Mouse (Mus musculus): ENCODE results near the gene Plcb1.

The Plcb1 gene

GRCm38 (mm10) chr2:135071349-135071748 is 285.5 kb downstream of the Plcb1 start:
- DNase-seq (ENCODE audit: low spot score) = no peak

DNA sequence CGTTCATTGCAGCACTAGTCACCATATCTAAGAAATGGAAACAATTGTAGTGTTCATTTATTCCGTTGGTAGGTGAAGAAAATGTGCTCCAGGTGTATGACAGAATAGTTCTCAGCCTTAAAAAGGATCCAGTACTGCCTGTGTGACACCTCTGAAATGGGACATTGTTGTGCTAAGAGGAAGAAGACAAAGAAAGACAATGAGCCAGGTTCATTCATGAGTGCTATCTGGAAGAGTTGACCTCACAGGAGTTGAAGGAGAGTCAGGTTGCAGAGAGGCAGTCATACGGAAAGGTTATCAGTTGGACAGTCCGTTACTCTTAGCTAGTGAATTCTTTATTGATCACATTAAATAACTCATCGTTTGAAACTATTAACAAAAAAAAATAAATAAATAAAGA is 286.6 kb downstream of the Plcb1 start:
- no peak for DNase-seq (ENCODE audit: low spot score)

- DNase-seq (ENCODE audit: low spot score) = no peak
These were observed 287.1 kb downstream of the Plcb1 start for GRCm38 (mm10) chr2:135073014-135073413.

- no peak for DNase-seq (ENCODE audit: low spot score)
These were observed 289.5 kb downstream of the Plcb1 start for GRCm38 (mm10) chr2:135075375-135075774.

- DNase-seq (ENCODE audit: low spot score) = no peak
These were observed 306.8 kb downstream of the Plcb1 start for GRCm38 (mm10) chr2:135092588-135093162.

DNA sequence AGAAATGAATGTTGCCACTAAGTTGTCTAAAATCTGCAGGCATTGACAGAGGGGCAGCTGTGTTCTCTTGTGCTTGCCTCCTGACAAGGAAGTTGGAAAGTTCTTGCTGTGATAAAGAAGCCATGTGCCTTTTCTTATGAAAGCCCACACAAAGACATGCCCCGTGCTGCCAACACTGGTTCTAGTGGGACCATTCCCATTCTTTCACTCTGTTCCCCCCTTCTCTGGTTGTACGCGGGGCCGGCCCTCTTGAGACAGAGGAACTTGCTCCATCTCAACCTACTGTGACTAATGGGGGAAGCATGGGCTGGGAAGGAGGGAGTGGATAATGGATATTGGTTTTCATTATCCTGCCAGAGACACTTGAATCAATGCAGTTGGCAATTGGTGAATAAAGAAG is 315.4 kb downstream of the Plcb1 start:
- no peak for DNase-seq (ENCODE audit: low spot score)

GRCm38 (mm10) chr2:135101943-135102342 is 316.1 kb downstream of the Plcb1 start:
- DNase-seq (ENCODE audit: low spot score) = no peak

- no peak for DNase-seq (ENCODE audit: low spot score)
These were observed 320.8 kb downstream of the Plcb1 start for GRCm38 (mm10) chr2:135106649-135107048.

DNA sequence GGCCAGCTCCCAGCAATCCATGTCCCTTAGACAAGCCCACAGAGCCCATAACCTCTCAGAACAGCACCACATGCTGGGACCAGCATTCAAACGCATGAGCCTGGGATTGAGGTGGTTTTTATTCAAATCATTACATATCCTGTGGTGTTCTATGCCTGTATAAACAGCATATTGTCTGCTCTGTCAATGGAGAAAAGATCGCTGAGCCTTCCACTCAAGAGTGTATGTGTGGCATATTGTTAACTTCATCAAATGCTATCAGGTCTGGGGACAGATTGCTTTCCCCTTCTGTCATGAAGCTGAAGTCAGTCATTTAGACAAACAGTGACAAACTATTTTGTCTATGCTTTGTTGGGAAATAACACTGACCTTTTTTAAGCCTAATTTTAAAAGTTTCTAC is 322.7 kb downstream of the Plcb1 start:
- no peak for DNase-seq (ENCODE audit: low spot score)

DNA sequence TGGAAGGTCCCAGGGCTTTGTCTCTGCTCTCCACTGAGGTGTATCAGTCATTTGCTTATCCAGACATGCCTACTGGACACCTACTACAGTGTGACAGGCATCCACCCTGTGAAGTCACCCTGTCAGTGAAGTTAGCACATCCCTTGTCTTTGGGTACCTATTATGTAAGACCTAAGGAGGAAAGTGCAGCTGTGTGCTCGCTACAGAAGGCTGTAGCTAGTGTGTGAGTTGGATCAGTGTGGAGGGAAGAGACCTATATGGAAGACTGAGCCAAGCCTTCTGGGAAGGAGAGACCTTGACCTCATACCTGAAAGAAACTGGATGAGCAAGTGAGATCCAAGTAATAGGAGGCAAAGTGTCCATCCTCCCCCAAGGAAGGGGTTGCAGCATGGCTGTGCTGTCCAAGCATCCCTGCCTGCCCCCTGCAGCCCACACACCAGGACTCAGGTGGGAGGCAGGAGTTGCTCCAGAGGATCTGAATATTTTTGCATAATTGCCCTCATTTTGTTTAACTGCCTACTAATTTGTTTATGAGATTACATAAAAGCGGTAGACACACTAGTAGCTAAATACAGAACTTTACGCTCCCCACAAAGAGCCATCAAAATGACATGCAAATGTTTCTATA is 328.7 kb downstream of the Plcb1 start:
- DNase-seq (ENCODE audit: low spot score) = no peak

DNA sequence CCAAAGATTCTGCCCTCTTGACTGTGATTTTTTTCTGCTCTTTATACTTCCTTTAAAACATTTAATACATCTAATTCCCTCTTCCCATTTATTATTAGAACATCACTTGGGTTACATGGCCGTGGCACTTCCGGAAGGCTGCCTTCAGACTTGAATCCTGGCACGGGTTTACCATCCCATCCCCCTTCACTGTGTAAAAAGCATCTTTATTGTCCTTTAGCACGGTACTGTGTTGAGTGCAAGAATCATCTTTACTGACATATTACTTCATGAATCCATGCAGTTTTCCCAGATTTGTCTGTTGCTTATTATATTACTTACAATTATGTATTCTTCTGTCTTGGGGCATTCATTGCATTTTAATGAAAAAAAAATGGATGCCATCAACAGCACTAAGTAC is 337.2 kb downstream of the Plcb1 start:
- DNase-seq (ENCODE audit: low spot score) = no peak

GRCm38 (mm10) chr2:135123695-135124343 is 338.0 kb downstream of the Plcb1 start:
- no peak for DNase-seq (ENCODE audit: low spot score)

DNA sequence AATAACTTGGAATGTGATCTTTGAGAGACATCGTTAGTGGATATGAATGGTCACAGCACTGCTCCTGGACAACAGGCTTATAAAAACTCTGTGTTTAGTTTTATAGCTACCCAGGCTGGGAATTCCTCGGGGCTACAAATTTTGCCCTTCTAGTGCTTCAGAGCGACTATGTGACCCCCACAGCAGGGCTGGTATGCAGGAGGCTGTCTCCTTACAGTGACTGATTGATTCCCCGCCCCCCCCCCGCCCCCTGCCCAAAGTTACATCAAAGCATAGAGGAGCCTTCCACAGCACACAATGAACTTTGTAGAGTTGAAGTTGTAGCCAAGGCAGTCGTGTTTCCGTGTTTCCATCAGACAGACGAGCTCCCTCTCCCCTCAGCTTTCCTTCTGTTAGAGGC is 354.7 kb downstream of the Plcb1 start:
- no peak for DNase-seq (ENCODE audit: low spot score)

- DNase-seq (ENCODE audit: low spot score) = no peak
These were observed 366.4 kb downstream of the Plcb1 start for GRCm38 (mm10) chr2:135152289-135152688.

GRCm38 (mm10) chr2:135153248-135153647 is 367.4 kb downstream of the Plcb1 start:
- DNase-seq (ENCODE audit: low spot score) = no peak

GRCm38 (mm10) chr2:135156055-135156454 is 370.2 kb downstream of the Plcb1 start:
- DNase-seq (ENCODE audit: low spot score) = no peak

DNA sequence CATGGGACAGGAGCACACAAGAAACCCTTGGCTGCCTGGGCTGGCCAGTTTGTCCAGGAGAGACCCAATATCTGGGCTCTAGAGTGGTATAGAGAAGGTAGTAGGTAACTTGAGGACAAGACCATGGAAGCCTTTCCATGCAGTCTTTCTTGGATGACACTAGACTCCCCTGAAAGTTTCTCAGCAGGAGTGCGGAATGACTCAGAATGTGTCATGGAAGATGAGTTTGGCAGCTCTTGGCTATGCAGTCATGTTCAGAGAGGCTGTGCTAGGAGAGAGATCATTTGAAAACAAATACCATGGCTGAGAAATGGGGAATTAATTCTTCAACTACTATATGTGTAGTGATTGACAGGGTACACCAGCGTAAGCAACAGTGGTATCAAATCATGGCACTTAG is 372.1 kb downstream of the Plcb1 start:
- DNase-seq (ENCODE audit: low spot score) = no peak

GRCm38 (mm10) chr2:135161673-135162072 is 375.8 kb downstream of the Plcb1 start:
- no peak for DNase-seq (ENCODE audit: low spot score)

DNA sequence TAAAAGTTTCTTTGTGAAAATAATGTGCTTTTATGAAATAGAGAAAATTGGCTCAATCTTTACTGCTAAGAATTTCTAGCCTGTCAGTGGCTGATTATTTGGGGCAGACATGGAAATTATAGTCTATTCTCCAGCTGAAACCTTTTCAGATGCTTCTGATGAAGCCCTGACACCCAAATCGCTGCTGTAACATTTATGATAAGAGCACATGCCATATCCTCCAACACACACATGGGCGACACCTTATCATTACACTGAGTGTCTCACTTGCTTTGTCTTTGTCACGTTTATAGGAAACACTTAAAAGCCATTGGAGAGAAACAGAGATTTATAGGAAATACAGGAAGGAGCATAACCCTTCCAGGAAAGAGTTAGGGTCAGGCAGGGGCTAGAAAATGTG is 379.6 kb downstream of the Plcb1 start:
- DNase-seq (ENCODE audit: low spot score) = no peak

GRCm38 (mm10) chr2:135175544-135175943 is 389.7 kb downstream of the Plcb1 start:
- DNase-seq (ENCODE audit: low spot score) = no peak

DNA sequence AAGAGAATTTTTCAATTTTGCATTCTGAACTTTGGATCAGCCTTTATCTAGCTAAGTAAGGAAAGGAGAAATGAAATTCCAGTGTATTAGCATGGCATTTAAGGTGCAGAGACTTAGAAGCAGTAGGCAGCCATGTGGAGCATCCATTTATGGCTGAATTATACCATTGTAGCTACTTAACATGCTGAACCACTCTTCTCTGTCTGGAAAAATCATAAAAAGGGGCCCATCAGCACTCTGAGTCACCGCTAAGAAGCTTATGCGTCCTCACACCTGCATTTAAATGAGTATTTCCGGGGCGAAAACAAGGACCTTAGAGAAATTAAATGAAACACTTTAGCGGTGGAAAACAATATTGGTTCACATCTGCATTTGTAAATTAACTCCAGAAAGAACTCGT is 401.8 kb downstream of the Plcb1 start:
- DNase-seq (ENCODE audit: low spot score) = no peak

GRCm38 (mm10) chr2:135200830-135201229 is 415.0 kb downstream of the Plcb1 start:
- no peak for DNase-seq (ENCODE audit: low spot score)

GRCm38 (mm10) chr2:135202390-135202789 is 416.5 kb downstream of the Plcb1 start:
- no peak for DNase-seq (ENCODE audit: low spot score)
